Mouse (Mus musculus) adrenal gland, postnatal 4 days (tissue): ENCODE results near the gene Egfl6. TPM values are rescaled to one million over a fixed set of nuclear protein-coding genes. Genes with fewer than 3 reads are reported as not detected.
A peak's percentile ranks its signal among the peaks of the same experiment; 100 is the strongest.
"Not testable (repeated sequence)": the region's sequence is repeated elsewhere in the genome, so short reads cannot be mapped to it uniquely, and the experiment has no call there.

Experiments used
- DNase-seq, 2 experiments: peaks; one replicate each; pipeline ENCODE4 v3.0.0; 2021 to 2022; ENCODE audit warnings: low spot score in 2 of 2, mixed read lengths in 2 of 2
- total RNA-seq, 2 experiments: library from RNA; stranded (reverse); gene quantifications; 2 replicates each; pipeline ENCODE4 v1.2.3; 2021

Egfl6 gene
- total RNA-seq, 2 experiments from 2014 or later = 17.9 to 21.0 TPM

DNA sequence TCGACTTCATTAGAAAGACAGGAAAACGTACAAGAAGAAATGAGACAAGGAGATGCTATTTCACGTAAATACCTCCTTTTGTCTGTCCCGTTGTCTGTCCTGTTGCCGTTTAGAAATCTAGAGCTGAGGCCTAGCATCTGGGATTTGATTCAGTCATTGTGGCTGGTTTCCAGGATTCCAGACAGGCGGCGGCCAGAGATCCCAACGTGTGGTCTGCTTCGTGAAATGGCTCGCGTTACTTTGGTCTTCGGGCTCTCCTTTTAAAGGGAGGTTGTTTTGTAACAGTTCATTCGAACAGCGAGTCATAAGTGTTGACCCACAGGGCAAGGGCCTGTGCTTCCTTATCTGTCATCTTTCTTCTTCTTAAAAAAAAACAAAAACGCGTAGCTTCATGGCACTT, 67.2 kb downstream of the Egfl6 start, which contains the start of gene Tceanc:
TSS of gene Tceanc (minus strand) at position 223 of the 400 bp plus-strand sequence.
- no peak for DNase-seq

DNA sequence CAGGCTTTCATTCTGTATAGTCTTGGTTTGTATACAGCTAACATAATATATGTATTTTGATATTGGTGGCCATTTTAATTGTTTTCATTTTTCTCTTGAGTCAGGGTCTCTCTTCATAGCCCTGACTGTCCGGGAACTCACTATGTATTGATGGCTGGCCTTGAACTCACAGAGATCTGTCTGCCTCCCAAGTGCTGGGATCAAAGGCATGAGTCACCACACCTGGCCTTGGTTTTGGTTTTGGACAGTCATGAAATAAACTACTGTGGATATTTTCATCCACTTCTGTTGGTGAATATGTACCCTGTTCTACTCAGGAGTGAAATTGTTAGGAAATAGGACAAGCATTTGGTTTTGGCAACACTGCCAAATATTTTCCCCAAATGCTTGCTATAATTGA, 68.9 kb downstream of the Egfl6 start:
- DNase-seq = no peak

DNA sequence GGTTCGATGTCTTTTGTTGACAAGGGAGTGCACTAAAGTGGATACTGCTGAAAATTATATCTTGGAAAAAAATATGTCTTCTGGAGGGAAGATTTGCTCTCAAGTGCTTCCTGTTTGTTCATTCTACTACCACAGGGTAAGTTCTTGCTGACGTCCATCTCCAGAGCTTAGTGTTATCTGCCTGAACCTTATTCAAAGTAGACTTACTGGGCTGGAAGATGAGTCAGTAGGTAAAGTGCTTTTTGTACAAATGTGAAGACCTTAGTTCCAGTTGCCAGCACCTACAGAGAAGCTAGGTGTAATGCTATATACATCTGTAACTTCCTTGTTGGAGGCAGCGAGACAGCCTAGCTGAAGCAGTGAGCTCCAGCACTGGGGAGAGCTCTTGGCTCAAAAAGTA, 69.6 kb downstream of the Egfl6 start:
- no peak for DNase-seq

DNA sequence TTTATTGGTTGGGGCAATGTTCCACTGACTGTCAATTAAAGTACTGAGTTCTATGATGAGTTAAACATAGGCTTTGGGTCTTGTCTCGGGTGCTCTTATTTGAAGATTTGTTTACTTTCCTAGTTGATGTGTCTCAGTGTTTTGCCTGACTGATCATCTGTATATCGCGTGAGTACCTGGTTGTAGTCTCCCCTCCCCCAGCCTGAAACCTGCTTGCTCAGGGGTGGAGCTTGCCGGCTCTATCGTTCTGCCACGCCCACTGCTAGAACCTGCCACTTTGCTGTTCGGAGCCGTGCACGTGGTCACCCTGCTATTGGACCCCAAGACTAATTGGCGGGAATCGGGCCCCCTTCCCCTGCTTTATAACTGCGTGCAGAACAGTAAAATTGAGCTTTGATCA, 71.5 kb downstream of the Egfl6 start:
- not testable (repeated sequence) for DNase-seq

DNA sequence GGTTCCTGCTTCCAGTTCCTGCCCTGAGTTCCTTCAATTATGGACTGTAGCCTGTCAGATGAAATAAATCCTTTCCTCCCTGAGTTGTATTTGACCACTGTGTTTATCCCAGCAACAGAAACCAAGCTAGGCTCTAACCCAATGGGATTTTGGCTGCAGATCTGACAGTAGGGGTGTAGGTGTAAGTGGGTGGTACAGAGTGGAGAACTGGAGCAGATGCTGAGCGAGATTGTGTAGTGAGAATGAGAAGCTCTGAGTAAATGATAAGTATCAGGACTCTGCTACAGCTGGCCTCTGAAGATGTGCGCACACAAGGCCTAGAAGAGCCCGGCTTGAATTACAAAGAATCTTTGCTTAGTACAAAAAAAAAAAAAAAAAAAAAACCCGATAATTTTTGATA, 73.4 kb downstream of the Egfl6 start:
- DNase-seq = no peak

DNA sequence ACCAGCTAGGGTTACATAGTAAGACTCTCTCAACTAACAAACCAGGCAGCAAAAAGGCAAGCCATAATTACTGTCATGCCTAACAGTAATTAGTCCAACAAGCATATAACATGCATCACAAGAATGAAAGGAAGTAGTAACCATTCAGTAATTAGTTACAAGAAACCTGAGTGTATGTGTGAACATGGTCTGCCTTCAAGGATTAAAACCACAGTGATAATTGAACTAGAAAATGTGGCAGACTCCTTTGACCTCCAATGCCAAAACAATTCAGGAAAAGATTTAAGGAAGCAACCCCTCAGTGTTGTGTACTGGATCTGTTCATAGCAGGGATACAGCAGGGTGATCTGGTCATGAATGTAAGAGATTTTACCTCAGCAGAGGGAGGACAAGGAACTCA, 74.4 kb downstream of the Egfl6 start:
- DNase-seq = no peak

DNA sequence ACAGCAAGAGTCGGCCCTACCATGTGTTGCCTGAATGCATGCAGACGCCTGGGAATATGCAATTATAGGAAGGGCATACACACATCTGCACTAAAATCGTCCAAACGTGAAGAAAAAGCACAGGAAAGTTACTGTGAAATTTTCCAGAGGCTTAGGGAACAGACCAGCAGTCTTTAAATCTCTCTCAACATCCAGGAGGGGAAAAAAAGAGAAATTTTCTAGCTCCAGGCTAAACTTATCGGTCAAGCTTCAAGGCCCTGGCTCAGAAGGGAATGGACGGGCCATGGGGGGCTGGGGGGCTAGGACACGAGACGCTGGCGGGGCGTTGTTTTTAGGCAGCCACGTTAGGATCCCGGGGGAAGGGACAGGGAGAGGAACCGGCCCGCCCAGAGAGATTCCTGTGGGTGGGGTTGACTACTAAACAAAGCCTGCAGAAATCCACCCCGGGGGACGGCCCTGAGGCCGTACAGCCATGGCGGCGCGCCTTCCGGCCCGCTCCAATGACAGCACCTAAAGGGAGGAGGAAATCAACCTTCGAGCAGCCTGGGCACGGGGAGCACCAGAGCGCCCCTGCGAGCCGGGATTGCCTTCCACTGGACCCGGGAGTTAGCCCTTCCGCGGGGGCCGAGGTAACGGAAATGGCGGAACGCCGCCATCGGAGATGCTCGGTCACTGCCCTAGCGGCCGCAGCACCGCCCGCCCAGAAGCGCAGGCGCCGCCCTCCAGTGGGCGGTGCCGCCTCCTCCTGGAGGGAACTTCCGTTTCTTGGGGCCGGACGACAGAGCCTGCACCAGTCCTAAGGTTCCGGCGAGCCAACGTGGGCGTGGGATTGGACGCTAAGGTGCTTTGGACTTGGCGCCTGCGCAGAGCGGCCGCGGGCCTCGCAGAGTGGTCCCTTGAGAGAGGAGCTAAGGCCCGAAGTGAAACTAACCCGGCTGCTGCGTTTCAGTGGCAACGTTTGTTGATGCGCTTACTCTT, 75.5 kb downstream of the Egfl6 start:
- peak; percentile 72 to 81 for DNase-seq

DNA sequence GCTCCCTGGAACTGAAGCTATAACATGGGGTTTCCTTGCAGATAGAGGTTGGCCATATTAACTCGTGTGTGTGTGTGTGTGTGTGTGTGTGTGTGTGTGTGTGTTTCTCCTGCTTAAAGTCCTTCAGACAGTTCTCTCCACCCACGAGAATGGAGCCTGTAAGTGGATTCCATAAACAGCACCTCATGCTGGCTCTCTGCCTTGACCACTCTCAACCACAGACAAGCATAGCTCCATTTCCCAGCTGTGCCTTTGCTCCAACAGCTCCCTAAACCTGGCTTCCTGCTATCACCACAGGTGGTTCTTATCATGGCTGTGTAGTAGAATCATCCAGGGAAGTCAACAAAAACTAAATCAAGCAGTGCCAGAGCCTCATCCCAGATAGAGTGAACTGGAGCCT, 81.1 kb downstream of the Egfl6 start:
- no peak for DNase-seq

DNA sequence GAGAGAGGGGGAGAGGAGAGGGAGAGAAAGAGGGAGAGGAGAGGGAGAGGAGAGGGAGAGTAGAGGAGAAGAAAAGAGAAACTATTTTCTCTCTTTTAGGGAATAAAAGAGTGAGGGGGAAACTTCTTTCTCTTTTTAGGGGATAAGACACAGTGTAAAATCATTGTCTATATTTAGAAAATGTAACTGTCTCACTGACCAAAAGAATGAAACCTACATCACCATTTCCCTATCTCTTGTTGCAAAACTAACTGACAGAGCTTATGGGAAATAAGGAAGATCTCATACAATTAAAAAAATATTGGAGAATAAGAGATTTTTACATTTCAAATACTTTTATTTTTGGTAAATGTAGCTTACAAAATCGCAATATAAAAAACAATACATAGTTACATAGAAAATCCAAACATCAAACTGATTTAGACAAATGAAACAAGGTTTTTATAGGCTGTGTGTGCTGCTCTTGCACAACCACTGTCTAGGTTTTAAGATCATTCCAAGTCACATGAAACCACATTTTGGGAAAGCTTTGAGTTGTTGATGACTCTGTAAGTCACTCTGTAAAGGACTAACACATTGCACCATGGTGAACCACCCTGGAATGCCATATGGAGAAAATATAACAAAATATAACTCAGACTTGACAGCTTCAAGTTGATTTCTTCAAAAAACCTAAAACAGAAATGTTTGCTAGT, 85.9 kb downstream of the Egfl6 start:
- no peak for DNase-seq

DNA sequence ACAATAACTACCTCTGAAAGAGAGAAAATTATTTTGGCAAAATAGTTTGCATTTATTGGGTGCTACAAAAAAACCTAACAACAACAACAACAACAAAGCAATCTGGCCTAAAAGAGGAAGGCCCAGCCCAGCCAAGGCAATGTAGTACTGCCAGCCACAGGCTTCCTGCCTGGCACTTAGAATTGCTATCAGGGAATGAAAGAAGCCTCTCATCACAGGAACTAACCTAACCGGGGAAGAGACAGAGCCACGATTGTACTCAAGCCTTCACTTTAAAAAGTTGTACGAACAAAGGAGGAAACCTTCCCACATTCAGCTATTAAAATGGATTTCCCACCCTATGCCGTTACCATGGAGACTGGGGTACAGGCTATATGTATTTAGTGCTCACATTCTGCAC, 87.7 kb downstream of the Egfl6 start:
- no peak for DNase-seq

DNA sequence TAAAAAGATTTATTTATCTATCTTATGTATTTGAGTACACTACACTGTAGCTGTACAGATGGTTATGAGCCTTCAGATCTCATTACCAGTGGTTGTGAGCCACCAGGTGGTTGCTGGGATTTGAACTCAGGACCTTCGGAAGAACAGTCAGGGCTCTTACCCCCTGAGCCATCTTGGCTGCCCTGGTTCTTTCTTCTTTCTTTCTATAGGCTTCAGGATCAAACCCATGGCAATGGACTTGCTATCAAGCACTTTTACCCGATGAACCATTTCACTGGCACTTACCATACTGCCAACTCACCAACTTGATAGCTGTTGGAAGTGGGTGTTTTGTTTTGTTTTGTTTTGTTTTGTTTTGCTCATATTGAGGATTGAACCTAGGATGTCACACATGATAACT, 90.5 kb downstream of the Egfl6 start:
- no peak for DNase-seq

DNA sequence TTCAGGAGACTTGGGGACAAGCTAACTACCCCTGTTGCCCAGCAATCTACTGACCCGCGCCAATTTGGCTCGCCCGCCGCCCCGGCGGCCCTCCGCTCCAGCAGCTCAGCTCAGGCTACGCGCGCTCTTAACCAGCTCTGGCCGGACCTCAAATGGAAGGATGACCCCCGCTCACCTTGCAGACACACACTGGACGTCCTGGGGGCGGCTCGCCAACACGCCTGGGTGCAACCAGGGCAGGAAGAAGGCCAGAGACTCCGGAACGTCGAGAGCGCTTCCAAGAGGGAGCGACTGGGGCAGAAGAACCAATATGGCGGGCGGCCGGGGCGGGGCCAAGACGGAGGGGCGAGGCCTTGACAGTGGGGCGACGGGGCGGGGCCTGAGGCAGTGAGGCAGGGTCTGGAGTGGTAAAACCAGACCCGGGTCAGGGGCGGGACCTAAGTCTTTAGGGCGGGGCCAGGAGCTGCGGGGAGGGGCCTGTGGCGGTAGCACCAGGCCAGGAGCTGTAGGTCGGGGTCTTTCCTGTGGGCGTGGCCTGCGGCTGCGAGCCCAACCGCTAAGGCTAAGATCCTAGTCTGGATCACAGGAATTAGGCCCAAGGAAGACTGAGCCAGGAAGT, 106.0 kb downstream of the Egfl6 start, which contains the start of gene Rab9:
TSS of gene Rab9 (minus strand) at position 503 of the 619 bp plus-strand sequence.
- DNase-seq = peak; percentile 71 to 76

DNA sequence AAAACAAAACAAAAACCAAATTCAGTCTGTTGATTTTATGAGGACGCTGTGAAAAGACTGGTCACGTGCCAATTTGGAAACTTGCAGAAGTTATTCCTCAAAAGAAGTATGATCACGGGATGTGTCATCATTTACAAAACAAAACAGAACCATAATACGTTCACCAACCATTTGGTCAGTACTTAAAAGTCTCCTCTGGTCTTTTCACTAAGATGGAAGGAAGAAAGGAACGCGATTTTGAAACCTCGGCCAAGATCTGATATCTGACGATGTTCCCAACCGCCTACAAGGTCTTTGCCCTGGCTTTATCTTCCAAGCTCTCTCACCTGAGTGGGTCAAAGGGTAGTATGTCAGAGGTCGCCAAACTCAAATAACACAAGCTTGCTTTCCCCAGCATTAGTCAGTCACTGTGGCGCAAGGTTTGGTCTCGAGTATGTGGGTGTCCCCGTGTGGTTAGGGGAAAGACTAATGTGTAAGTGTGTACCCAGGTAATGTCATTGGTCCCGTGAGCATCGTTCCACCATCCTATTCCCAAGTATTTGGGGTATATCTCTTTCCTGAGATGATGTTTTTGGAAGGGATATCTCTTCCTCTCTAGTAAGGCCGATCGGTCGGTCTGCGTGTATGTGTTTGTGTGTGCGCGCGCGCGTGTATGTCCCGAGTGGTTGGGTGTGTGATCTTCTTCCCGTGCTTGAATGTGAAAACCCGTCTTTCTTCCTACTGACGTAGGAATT, 106.7 kb downstream of the Egfl6 start:
- DNase-seq = peak in 1 of 2 experiments; percentile 2

DNA sequence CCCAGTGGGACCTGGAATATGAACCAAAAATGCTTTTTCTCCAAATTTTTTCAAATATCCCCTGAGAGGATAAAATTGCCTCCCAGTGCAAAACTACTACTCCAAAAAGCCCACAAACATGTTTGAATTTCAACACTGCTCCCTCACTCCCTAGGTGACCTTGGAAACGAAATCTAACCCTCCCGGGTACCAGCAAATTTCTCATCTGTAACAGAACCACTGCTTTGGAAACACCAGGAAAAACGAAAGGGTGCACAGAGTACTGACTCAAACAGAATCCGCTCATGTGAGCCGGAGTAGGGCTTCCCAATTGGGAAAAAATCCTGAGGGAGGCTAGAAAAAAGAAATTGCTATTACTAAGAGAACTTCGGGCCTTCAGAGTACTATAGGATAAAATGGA, 108.1 kb downstream of the Egfl6 start:
- no peak for DNase-seq

Other genes with a start within 250 kb of the Egfl6 start
- 10 to 100 TPM; 14.9 to 16.0 TPM for gene Trappc2, start 145.1 kb downstream of the Egfl6 start, total RNA-seq
- gene Ofd1, start 145.0 kb downstream of the Egfl6 start, total RNA-seq = 10 to 100 TPM; 12.0 to 13.8 TPM
- 10 to 100 TPM; 44.0 to 44.5 TPM for gene Rab9, start 105.9 kb downstream of the Egfl6 start, total RNA-seq
- 1 to 10 TPM; 9.1 to 10.0 TPM for gene Tceanc, start 67.2 kb downstream of the Egfl6 start, total RNA-seq